Mouse (Mus musculus) brown adipose tissue, adult 24 weeks (tissue): ENCODE measurements around the gene Ace. TPM values are rescaled to one million over a fixed set of nuclear protein-coding genes. Genes with fewer than 3 reads are reported as not detected.

Experiments
- H3K27ac ChIP-seq: fragments of 200-500 bp; replicated peaks from 2 replicates; pipeline ENCODE4 v1.5.1; 2012; ENCODE audit warnings: low read depth, mild to moderate bottlenecking, low read length
- H3K4me1 ChIP-seq: fragments of 200-500 bp; 2 replicates; pipeline ENCODE4 v1.6.1; 2012; ENCODE audit warnings: low read length, mixed read lengths; ENCODE audit not compliant: control insufficient read depth, insufficient read depth, insufficient read length
- H3K4me3 ChIP-seq: fragments of 200-500 bp; 2 replicates; pipeline ENCODE4 v1.5.1; 2012; ENCODE audit warnings: low read depth, mild to moderate bottlenecking, low read length, moderate library complexity; ENCODE audit not compliant: insufficient read depth
- polyA plus RNA-seq: library from polyadenylated mRNA; stranded (reverse); fragments of >200 nt; gene quantifications from 2 replicates; pipeline ENCODE4 v1.2.4, GENCODE M21; 2012; ENCODE audit not compliant: missing spikeins, insufficient read depth, insufficient read length

Gene Ace
- polyA plus RNA-seq, 1 experiment: 13.6 TPM

DNA sequence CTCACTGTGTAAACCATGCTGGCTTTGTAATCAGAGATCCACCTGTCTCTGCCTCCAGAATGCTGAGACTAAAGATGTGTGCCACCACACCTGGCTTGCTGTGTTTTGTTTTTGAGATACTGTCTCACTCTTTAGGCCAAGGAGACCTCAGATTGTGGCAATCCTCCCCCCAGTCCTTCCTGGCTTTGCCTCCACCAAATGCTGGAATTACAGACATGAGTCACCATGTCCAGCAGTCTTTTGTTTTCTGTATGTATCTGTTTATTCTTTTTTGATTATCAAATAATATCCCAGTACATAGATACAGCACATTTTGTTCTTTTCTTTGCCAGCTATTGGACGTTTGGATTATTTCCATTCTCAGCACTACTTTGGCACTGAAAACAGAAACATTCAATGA lies 9.2 kb upstream of the Ace start:
- peaks cover 9% of the 10 kb centered on the region for H3K4me1 ChIP-seq
- no peak overlapping the region for H3K4me3 ChIP-seq
- H3K27ac ChIP-seq: no peak overlapping the region

DNA sequence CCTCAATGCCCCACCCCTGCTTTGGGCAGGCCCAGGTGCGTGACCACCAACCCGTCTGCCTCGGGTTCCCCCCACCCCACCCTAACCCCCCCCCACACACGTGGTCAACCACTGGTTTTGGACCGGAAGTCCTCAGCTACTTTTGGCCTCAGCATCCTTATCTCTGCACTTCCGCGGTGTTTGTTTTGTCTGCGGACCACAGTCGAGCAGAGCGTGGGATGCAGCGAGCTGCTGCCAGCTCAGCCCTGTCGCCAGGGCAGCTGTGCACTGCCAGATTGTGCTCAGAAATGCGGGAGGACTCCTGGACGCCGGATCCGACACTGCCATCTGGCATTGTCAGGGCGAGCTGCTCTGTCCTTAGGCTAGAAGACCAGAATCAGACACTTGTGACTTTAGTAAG lies 8.4 kb upstream of the Ace start:
- Histone ChIP-seq H3K4me1 (peaks cover 9% of the 10 kb centered on the region), H3K27ac (no peak overlapping the region), H3K4me3 (no peak overlapping the region)

DNA sequence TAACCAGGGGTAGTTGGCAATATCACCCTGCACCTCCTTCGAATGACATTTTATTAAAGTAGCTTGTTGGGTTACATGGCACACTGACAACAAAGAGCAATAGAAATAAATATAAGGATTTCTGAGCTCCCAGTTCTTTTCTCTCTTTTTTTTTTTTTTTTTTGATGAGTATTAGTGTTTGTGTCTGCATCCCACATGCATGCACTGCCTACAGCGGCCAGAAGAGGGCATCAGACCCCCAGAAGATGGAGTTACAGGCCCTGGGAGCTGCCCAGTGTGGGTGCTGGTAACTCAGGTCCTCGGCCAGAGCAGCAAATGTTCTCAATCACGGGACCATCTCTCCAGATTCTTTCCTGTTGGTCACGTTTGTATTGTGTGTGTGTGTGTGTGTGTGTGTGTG lies 3.1 kb upstream of the Ace start:
- 0 out of 2 replicates have a peak, but pooled peaks cover 2% of the 10 kb centered on the region for H3K4me1 ChIP-seq
- H3K4me3 ChIP-seq: no peak overlapping the region
- no peak overlapping the region for H3K27ac ChIP-seq

DNA sequence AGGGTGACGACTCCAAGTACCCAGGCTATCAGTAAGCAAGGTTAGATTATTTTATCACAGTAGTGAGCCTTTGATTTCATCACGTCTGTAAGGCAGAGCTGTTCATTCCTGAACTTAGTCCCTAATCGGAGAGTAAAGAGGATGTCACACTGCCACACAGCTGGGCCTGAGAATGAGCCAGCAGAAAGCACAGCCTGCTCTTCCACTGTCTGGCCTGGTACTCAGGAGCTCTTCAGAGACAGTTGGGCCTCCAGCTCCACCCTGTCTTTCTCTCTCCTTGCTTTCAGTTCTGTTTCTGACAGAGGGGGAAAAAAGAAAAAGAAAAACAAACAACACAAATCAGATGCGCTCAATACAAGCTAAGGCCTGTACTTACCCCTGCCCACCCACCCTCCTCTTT lies 1.5 kb upstream of the Ace start:
- no peak overlapping the region for H3K27ac ChIP-seq
- H3K4me1 ChIP-seq: 0 out of 2 replicates have a peak, but pooled peaks cover 2% of the 10 kb centered on the region
- H3K4me3 ChIP-seq: no peak overlapping the region

DNA sequence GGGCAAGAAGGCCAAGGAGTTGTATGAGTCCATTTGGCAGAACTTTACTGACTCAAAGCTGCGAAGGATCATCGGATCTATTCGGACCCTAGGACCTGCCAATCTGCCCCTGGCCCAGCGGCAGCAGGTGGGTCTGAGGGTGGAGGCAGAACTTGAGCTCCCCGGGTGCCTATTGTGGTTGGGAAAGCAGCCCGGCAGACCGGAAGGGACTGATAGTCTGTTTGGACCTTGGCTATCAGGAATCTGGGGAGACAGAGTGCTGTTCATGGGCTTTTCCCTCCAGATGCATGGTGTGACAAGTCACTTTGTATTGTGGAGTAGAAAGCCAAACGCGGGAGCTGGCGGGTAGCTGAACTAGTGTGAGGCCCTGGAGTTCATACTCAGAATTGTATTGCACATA lies 1.2 kb downstream of the Ace start:
- H3K4me1 ChIP-seq: 0 out of 2 replicates have a peak, but pooled peaks cover 2% of the 10 kb centered on the region
- peak overlapping the region; percentile 60 for H3K4me3 ChIP-seq
- 0 out of 2 replicates have a peak overlapping the region, but pooled peaks have one; percentile 9 for H3K27ac ChIP-seq

DNA sequence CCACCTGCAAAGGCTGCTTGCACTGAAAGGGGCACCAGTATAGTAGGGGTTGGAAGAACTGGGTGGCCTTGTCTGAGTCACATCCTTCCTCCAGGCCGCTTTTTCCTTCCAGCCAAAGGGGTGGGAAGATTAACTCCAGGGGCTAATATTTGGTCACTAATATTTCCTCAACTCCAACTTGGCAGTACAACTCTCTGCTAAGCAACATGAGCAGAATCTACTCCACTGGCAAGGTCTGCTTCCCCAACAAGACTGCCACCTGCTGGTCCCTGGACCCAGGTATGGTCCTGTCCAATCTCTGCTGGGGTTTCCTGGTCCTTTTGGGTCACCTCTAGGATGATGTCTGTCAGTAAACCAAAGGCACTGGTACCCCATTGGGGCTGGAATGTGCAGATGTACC lies 1.8 kb downstream of the Ace start:
- Histone ChIP-seq H3K4me3 (0 out of 2 replicates have a peak overlapping the region, but pooled peaks have one; percentile 60), H3K27ac (no peak overlapping the region), H3K4me1 (0 out of 2 replicates have a peak, but pooled peaks cover 2% of the 10 kb centered on the region)

DNA sequence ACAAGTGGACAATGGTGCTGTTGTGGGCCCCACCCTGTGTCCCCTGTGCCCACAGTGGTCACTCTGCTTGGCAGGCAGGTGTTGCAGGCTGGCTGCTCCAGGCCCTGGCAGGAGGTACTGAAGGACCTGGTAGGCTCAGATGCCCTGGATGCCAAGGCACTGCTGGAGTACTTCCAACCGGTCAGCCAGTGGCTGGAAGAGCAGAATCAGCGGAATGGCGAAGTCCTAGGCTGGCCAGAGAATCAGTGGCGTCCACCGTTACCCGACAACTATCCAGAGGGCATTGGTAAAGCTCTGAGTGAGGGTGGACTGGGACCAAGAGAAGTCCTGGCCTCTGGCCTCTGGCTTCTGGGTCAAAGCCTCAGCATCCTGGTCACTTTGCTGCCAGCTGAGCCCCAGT lies 6.8 kb downstream of the Ace start:
- Histone ChIP-seq H3K27ac (no peak overlapping the region), H3K4me1 (no peaks in the 10 kb centered on the region), H3K4me3 (no peak overlapping the region)

DNA sequence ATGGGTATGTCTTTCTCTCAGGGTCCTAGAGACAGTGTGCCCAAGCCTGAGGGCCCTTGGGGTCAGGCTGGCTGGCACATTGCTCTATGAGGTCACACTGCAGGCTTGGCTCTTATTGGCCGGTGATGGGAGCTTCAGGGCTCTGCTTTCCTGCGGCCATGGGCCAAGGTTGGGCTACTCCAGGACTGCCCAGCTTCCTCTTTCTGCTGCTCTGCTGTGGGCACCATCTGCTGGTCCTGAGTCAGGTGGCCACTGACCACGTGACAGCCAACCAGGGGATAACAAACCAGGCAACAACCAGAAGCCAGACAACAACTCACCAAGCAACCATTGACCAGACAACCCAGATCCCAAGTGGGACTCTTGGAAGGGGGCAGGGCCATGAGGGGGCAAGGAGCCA lies 7.3 kb downstream of the Ace start:
- Histone ChIP-seq H3K4me3 (no peak overlapping the region), H3K27ac (no peak overlapping the region), H3K4me1 (no peaks in the 10 kb centered on the region)

DNA sequence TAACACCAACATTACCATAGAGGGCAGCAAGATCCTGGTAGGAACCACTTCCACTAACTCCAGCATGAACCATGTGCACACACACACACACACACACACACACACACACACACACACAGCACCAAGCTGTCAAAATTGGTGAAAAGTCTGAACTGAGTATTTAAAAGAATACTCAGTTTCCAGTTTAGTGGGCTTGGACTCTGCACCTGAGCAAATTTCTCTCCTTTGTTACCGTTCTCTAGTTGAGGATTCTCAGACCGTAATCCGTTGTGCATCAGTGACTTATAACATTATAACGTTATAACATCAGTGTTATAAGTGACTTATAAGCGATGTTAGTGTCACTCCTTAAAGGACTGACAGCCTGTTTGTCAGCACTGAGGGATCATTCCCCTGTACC lies 7.9 kb downstream of the Ace start:
- Histone ChIP-seq H3K4me3 (no peak overlapping the region), H3K4me1 (no peaks in the 10 kb centered on the region), H3K27ac (no peak overlapping the region)

DNA sequence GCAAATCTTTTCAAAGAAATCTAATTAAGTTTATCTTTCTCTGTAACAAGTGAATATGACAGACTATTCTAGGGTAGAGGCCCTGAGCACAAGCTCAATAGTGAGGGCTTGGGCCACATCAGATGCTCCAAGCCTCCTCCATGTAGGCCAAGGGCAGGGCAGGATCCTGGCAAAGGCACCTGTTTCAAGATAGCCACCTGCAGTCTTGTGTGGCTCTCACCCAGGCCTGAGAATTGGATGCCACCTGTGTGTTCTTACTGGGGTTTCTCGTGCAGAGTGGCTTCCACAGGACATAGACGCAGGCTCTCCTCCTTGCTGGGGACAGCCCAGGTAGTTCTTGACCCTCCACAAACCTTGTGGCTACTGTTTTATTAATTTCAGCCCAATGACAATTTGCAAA lies 10.5 kb downstream of the Ace start:
- H3K27ac ChIP-seq: no peak overlapping the region
- H3K4me3 ChIP-seq: no peak overlapping the region
- H3K4me1 ChIP-seq: no peaks in the 10 kb centered on the region

DNA sequence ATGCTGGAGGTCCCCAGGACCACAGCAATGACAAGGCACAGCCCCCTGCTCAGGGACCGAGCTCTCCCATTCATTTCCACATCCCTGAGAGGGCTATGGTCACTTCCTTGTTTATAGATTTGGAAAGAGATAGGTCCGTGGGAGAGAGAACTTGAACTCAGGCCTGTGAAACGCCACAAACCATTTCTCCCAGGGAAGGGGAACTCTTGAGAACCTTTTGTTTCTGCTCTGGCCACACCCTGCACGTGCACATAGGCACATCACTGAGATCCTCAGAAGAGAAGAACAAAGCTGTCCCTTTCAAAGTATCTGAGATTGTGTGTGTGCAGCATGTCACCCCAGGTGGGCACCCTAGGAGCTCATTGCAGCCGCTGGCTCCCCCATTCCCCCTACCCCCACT lies 10.9 kb downstream of the Ace start:
- Histone ChIP-seq H3K4me3 (no peak overlapping the region), H3K27ac (no peak overlapping the region), H3K4me1 (no peaks in the 10 kb centered on the region)

DNA sequence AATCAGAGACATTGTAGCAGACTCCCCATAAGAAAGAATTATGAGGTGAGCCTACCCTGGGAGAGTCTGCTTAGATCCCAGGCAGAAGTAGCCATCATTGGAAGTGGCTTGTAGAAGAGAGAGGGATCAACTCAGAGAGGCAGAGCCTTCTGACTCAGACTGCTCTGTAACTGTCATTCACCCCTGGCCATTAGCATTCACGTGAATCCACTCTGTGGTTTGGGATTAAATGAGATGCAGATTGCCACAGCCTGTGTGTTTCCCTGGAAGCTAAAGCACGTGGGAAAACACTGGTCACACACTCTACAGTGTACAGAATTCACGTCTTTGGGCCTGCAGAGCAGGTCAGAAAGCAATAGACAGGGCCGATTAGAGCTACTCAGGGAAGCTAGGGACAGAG lies 16.7 kb downstream of the Ace start:
- no peaks in the 10 kb centered on the region; the same call in 1 of the 2 replicates for H3K4me1 ChIP-seq
- no peak overlapping the region for H3K4me3 ChIP-seq
- no peak overlapping the region for H3K27ac ChIP-seq

DNA sequence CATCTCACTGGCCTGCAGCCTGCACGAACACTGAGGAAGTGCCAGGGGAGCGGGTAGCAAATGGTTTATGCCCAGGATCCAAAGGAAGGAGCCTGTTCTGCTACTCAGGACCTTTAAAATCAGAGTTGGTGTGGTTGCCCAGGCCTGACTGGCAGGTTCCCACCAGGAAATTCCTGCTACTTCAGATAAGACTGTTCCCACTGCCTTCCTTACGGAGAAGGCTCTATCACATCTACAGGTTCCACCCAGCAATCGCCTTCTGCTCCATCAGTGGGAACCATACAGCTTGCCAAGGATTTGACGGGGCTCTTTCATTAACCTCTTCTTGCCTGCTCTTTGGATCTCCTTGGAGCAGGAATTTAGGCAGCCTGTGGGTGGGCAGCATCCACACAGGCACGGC lies 19.7 kb downstream of the Ace start:
- no peak overlapping the region for H3K27ac ChIP-seq
- H3K4me1 ChIP-seq: peaks cover 7% of the 10 kb centered on the region
- H3K4me3 ChIP-seq: no peak overlapping the region

DNA sequence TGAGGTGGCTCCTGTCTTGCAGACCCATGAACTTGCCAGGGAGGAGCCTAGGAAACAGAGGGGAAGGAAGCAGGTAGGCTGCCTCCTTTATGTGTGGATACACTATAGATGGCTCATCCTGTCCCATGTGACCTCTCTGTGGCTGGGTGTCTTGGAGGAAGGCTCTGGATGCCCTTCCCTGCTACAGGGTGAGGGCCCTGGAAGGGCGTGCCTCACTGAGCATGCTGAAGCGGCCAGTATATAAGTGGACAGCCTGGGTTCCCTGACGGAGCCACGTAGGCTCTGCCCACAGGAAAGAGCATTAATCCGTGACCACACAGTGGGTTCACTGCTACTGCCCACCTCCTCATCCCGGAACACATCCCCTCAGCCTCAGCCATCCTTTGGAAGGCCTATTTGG lies 21.7 kb downstream of the Ace start:
- no peak overlapping the region for H3K27ac ChIP-seq
- no peak overlapping the region for H3K4me3 ChIP-seq

DNA sequence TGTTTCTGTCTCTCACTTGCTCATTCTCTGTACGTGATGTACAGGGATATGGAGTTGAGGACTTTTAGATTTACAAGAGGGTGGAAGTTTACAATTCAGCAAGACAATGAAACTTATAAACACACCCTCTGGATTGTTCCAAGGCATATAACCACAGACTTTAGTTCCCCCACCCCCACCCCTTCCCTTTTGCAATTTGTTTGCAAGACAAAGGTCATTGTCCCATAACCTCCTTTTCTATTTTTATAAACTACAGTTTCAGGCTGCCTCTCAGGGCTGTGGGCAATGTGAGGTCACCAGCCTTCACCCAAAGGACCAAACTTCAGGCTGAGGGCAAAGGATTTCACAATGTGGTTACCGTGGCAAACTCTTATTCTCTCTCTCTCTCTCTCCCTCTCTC lies 22.5 kb downstream of the Ace start:
- Histone ChIP-seq H3K4me1 (peaks cover 7% of the 10 kb centered on the region), H3K4me3 (no peak overlapping the region), H3K27ac (peak overlapping the region; percentile 91)

More for the DNA sequence above, 21.7 kb downstream of the Ace start:
- H3K4me1 ChIP-seq: peaks cover 7% of the 10 kb centered on the region

DNA sequence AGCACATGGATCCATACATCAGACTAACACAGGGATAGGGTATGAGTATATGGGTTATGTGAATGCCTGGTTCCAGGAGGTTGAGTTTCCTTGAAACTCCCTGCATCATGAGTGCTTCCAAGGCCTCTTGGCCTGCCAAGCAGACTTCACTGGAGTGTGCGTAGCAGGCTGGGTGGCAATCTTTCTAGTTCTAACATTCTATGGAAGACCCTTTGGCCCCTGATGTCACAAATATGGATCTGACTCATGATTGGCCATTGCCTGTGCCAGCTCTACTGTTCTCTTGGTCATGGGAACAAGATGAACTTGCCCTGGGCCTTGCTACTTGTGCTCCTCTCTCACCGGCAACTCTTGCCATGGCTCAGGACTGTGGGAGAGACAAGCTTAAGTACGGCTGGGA lies 26.6 kb downstream of the Ace start, which contains the start of gene Ace3:
Gene Ace3, plus strand, starts transcription at position 301 of the 400 bp plus-strand sequence.
- Histone ChIP-seq H3K27ac (no peak within 1 kb of the TSS), H3K4me1 (peaks cover 7% of the 10 kb centered on the region), H3K4me3 (no peak within 1 kb of the TSS)

DNA sequence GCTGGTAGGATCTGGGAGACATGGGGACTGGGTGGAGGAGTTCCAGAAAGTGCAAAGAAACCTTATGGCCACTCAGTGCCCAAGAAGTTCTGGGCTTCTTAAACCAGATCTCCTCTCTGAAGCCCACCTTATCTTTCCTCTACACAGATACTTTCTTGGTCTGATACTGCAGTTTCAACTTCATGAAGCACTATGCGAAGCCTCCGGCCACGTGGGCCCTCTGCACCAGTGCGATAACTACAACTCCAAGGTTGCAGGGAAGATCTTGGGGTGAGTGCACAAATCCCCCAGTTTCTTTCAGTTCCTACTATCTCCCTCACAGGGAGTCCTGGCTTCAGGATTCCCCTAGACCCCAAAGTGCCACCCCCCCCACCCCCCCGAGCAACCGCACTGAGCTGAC lies 32.3 kb downstream of the Ace start:
- H3K4me3 ChIP-seq: no peak overlapping the region
- no peak overlapping the region for H3K27ac ChIP-seq
- H3K4me1 ChIP-seq: no peaks in the 10 kb centered on the region
